Mouse (Mus musculus) liver, postnatal 0 days (tissue): Measurements from ENCODE around the gene Atp6v1g1. TPM values are rescaled to one million over a fixed set of nuclear protein-coding genes. Genes with fewer than 3 reads are reported as not detected.

Source experiments
- ATAC-seq: fragments of 200-750 bp; cut with Nextera tagmentation; 2 replicates; pipeline ENCODE4 v1.8.0; 2017; ENCODE audit warnings: mild to moderate bottlenecking, moderate library complexity
- DNase-seq: peaks from one replicate; pipeline ENCODE4 v3.0.0-alpha.2; 2016
- H3K27ac ChIP-seq: fragments of 300-500 bp; sonication (generic); 2 replicates; pipeline ENCODE4 v1.5.1; 2014; ENCODE audit warnings: antibody characterized with exemption, moderate library complexity, mild to moderate bottlenecking, low read depth
- H3K27me3 ChIP-seq: fragments of 300-500 bp; sonication (generic); 2 replicates; pipeline ENCODE4 v1.6.1; 2014; ENCODE audit warnings: low read length, control low read depth, mixed read lengths; ENCODE audit not compliant: insufficient read depth
- H3K36me3 ChIP-seq: fragments of 300-500 bp; sonication (generic); replicated peaks from 2 replicates; pipeline ENCODE4 v1.6.1; 2014; ENCODE audit warnings: mild to moderate bottlenecking, control low read depth, low read length, moderate library complexity, mixed read lengths; ENCODE audit not compliant: insufficient read depth
- H3K4me1 ChIP-seq: fragments of 300-500 bp; sonication (generic); 2 replicates; pipeline ENCODE4 v1.6.1; 2014; ENCODE audit warnings: antibody characterized with exemption, mild to moderate bottlenecking, control low read depth; ENCODE audit not compliant: insufficient read depth
- H3K4me2 ChIP-seq: fragments of 300-500 bp; sonication (generic); 2 replicates; pipeline ENCODE4 v1.6.1; 2014; ENCODE audit warnings: low read depth, mild to moderate bottlenecking, low read length, moderate library complexity, mixed read lengths
- H3K4me3 ChIP-seq: fragments of 300-500 bp; sonication (generic); 2 replicates; pipeline ENCODE4 v1.5.1; 2014; ENCODE audit warnings: low read depth, low read length
- H3K9ac ChIP-seq: fragments of 300-500 bp; sonication (generic); replicated peaks from 2 replicates; pipeline ENCODE4 v1.6.1; 2014; ENCODE audit warnings: mild to moderate bottlenecking, moderate library complexity
- H3K9me3 ChIP-seq: fragments of 300-500 bp; sonication (generic); 2 replicates; pipeline ENCODE4 v1.6.1; 2016; ENCODE audit warnings: mild to moderate bottlenecking, control low read depth, low read length, mixed read lengths
- CTCF ChIP-seq: sonication (generic); IDR thresholded peaks from 2 replicates; pipeline ENCODE4 v1.5.1; 2016; ENCODE audit warnings: antibody characterized with exemption, low read depth
- EP300 ChIP-seq: IDR thresholded peaks from 2 replicates; pipeline ENCODE4 v1.6.1; 2016; ENCODE audit warnings: antibody characterized with exemption, low read depth, mild to moderate bottlenecking
- WGBS: fragments of 180-500 bp; shearing (Covaris S2); extraction: QIAGEN DNeasy Blood & Tissue Kit; methylation state at CpG from one replicate; pipeline ENCODE4 v1.1.7; 2014; ENCODE audit not compliant: insufficient replicate concordance; 5-methylcytosine and 5-hydroxymethylcytosine counted together
- polyA plus RNA-seq: library from polyadenylated mRNA; unstranded; fragments of >200 nt; fragmentation: Nextera tagmentation; extraction: Ambion mirVana; gene quantifications from 2 replicates; pipeline ENCODE4 v1.2.1, GENCODE M21; 2015

Gene Atp6v1g1
- polyA plus RNA-seq, 1 experiment from 2014 or later, result 152 TPM

DNA sequence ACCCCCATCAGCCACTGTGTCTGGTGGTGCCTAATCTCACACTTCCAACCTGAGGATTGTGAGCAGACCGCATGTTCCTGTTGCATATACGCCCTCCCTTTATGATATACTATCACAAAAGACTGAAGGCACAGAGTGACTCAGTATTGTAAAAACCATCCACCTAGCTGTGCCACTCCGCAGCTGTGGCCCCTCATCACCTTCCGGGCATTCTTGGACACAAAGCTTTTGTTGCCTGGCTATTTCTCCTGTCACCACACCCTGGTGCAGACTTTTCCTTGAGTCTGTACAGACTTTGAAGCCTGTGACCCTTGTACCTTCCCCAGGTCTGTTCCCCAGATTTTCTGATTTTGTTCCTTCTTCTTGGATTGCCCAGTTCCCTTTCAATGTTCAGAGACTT is 51.4 kb downstream of the Atp6v1g1 start:
- Histone ChIP-seq H3K27ac (no peak overlapping the region), H3K9me3 (no peaks in the 10 kb centered on the region), H3K4me3 (no peak overlapping the region), H3K4me2 (no peak overlapping the region), H3K9ac (no peak overlapping the region), H3K4me1 (peaks cover 10% of the 10 kb centered on the region; the same call in 1 of the 2 replicates), H3K27me3 (no peaks in the 10 kb centered on the region), H3K36me3 (no peaks in the 10 kb centered on the region)
- ATAC-seq (no peak), DNase-seq (no peak)
- TF ChIP-seq EP300 (no peak), CTCF (no peak)
- WGBS, result 81% methylated on average over 4 of the region's 4 CpGs

Other genes starting within 250 kb of the Atp6v1g1 start
- 2.5 and 4.5 TPM in 2 replicates for gene Orm1, start 200.2 kb upstream of the Atp6v1g1 start, polyA plus RNA-seq
- gene Orm3, start 188.6 kb upstream of the Atp6v1g1 start, polyA plus RNA-seq, result not detected in 2 replicates
- not detected in 2 replicates for gene Orm2, start 182.3 kb upstream of the Atp6v1g1 start, polyA plus RNA-seq
- gene Akna, start 141.4 kb upstream of the Atp6v1g1 start, polyA plus RNA-seq, result 4.6 and 5.2 TPM in 2 replicates
- 0.61 and 0.64 TPM in 2 replicates for gene Whrn, start 48.8 kb upstream of the Atp6v1g1 start, polyA plus RNA-seq
- gene Tmem268, start 14.0 kb downstream of the Atp6v1g1 start, polyA plus RNA-seq, result 13.1 and 17.3 TPM in 2 replicates
- not detected in 2 replicates for gene Gm11213, start 60.5 kb downstream of the Atp6v1g1 start, polyA plus RNA-seq
- gene Tex48, start 77.7 kb downstream of the Atp6v1g1 start, polyA plus RNA-seq, result not detected in 2 replicates
- not detected in 2 replicates for gene Gm11214, start 118.6 kb downstream of the Atp6v1g1 start, polyA plus RNA-seq
- not detected in 2 replicates for gene Tnfsf15, start 200.3 kb downstream of the Atp6v1g1 start, polyA plus RNA-seq